Mouse (Mus musculus): Measurements from ENCODE around the gene Shkbp1. TPM values are rescaled to one million over a fixed set of nuclear protein-coding genes. Genes with fewer than 3 reads are reported as not detected.
A peak's percentile ranks its signal among the peaks of the same experiment; 100 is the strongest.

Shkbp1 gene
- total RNA-seq, 1 experiment from 2014 or later: 39.9 TPM

DNA sequence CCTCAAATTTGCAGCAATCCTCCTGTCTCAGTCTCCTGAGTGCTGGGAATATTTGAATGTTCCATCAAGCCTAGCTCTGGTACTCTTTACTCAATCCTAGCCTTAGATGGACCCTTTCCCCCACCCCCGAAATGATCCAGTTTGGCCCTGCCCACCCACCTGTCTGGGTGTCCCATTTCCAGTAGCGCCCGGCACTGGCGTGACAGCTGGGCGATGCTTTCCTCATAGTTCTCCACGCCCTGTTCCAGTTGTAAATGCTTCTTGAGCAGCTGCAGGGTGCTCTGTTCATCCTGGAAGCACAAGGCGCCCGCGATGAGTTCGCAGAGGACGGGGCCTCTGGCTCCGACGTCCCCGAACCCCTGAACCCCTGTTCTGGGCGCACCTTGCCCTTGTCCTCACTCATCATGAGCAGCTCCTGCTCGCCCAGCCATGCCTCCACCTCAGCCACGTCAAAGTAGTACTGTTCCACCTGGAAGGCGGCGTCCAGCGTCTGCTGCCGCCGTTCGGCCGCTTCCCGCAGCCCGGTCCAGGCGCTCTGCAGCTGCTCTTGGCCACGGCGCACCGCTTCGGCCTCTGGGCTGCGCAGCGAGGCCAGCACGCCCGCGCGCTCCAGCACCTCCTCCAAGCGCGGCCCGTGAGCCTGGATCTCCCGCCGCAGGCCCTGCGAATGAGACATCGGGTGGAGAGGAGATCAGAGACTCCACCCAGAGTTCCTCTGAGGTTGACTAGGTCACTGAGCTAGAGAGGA is 16.1 kb upstream of the Shkbp1 start:
- no peak for ATAC-seq (replicated peaks; ENCODE audit: insufficient number of reproducible peaks, low FRiP score, low TSS enrichment, poor library complexity, severe bottlenecking)

- ATAC-seq (replicated peaks; ENCODE audit: insufficient number of reproducible peaks, low FRiP score, low TSS enrichment, poor library complexity, severe bottlenecking): no peak
Measured at GRCm38 (mm10) chr7:27369111-27369510, 13.3 kb upstream of the Shkbp1 start.

DNA sequence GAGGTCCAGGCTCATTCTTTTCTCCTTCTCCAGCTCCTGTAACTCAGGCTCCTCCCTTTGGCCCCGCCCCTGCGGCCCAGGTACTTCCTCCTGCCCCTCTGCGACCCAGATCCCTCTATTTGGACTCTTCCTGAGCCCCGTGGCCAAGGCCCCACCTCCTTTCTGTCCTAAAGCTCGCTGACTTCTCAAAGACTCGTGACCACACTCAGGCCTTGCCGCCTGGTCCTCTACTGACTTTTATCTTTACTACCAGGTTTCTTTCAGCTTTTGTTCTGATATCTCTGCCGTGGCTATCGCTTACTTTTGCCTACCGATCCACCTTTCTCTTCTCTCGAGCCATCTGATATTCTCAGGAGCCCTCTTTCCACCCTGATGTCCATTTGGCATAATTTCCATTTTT is 12.2 kb upstream of the Shkbp1 start:
- no peak for ATAC-seq (replicated peaks; ENCODE audit: insufficient number of reproducible peaks, low FRiP score, low TSS enrichment, poor library complexity, severe bottlenecking)

- no peak for ATAC-seq (replicated peaks; ENCODE audit: insufficient number of reproducible peaks, low FRiP score, low TSS enrichment, poor library complexity, severe bottlenecking)
Measured at GRCm38 (mm10) chr7:27366082-27366844, 10.4 kb upstream of the Shkbp1 start.

- no peak for ATAC-seq (replicated peaks; ENCODE audit: insufficient number of reproducible peaks, low FRiP score, low TSS enrichment, poor library complexity, severe bottlenecking)
Measured at GRCm38 (mm10) chr7:27364379-27364778, 8.6 kb upstream of the Shkbp1 start.

DNA sequence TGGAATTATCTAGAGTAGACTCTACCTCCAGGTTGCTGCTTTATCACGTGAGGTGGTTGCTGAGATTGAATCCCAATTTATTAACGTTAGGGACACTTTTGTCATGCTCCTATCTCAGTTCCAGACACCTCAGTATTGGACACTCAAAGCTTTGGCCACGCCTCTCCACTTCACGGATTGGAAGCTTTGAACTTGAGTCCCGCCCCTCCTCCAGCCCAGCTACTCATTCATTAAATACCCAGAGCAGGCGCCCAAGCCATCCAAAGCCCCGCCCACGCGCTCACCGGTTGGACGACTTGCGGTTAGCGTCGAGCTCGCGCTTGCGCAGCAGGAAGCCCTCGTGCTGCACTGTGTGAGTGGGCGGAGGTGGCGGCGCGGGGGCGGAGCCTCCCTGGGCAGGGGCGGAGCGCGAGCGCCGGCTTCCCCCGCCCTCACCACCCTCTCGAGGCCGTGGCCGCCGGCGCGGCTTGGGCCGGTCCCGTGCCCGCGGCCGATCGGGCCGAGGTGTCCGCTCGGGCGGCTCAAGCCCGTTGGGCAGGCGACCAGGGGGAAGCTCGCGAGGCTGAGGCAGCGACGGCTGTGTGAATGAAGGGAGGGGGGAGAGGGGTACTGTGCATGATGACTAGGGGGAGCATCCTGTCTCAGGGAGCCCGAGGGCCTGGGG is 5.6 kb upstream of the Shkbp1 start:
- ATAC-seq (replicated peaks; ENCODE audit: insufficient number of reproducible peaks, low FRiP score, low TSS enrichment, poor library complexity, severe bottlenecking): peak; percentile 88

- ATAC-seq (replicated peaks; ENCODE audit: insufficient number of reproducible peaks, low FRiP score, low TSS enrichment, poor library complexity, severe bottlenecking): no peak
Measured at GRCm38 (mm10) chr7:27360749-27361148, 4.9 kb upstream of the Shkbp1 start.

GRCm38 (mm10) chr7:27359706-27360358 is 4.0 kb upstream of the Shkbp1 start:
- no peak for ATAC-seq (replicated peaks; ENCODE audit: insufficient number of reproducible peaks, low FRiP score, low TSS enrichment, poor library complexity, severe bottlenecking)

- ATAC-seq (replicated peaks; ENCODE audit: insufficient number of reproducible peaks, low FRiP score, low TSS enrichment, poor library complexity, severe bottlenecking): no peak
Measured at GRCm38 (mm10) chr7:27359162-27359561, 3.3 kb upstream of the Shkbp1 start.

GRCm38 (mm10) chr7:27357595-27357978 is 1.8 kb upstream of the Shkbp1 start:
- peak; percentile 23 for ATAC-seq (replicated peaks; ENCODE audit: insufficient number of reproducible peaks, low FRiP score, low TSS enrichment, poor library complexity, severe bottlenecking)

DNA sequence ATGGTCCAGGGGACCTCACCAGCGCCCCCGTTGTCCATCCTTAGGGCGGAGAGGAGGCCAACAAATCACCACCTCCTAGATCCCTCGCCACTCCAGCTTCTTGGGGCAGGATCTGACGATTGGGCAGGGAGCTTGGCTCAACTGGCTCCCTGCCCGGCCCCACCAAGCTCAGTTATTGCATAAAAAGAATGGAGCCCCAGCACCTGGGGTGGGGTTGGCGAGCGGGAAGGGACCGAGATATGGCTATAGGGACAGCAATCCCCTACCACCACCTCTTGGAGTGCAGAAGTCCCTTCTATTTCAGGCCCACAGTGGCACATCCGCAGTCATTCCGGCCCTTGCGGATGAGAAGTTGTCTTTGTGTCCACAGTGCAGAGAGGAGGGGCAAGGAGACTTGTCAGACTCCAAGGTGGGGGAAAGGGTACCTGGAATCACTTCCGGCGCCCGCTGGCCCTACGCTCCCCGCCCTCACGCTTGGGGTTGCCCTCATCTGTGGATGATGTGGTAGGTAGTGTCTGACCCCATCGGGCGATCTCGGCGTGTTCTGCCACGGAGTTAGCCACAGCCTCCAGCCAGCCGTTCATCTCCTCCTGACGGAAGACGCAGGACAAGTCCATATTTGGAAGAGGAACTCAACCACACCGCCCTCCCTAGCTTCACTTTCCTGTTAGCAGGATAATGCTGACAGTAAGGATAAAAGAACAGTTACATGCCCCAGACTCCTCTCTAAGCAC is 1.2 kb upstream of the Shkbp1 start, which contains the start of gene Gm20479:
Gene Gm20479, minus strand, starts transcription at position 559 of the 734 bp plus-strand sequence.
- 0 out of 2 replicates have a peak, but pooled peaks have one; percentile 7 for ATAC-seq (replicated peaks; ENCODE audit: insufficient number of reproducible peaks, low FRiP score, low TSS enrichment, poor library complexity, severe bottlenecking)

DNA sequence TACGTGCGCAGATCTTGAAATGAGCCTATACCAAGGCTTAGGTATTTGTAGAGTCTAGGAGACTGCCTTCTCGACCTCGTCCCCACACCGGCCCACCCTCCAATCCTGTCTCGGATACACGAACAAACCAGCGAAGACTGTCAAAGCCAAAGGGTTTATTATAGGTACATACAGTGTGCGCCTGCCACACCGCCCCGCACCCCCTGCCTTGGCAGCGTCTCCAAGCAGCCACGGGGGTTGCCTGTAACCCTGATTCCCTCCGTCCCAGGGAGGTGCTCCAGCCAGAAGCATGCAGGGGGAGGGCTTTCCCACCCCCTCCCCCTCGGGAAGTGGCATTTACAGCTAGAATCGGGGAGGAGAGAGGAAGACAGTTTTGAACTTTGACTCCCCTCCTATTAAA is 429 bp upstream of the Shkbp1 start:
- ATAC-seq (replicated peaks; ENCODE audit: insufficient number of reproducible peaks, low FRiP score, low TSS enrichment, poor library complexity, severe bottlenecking): peak; percentile 32

DNA sequence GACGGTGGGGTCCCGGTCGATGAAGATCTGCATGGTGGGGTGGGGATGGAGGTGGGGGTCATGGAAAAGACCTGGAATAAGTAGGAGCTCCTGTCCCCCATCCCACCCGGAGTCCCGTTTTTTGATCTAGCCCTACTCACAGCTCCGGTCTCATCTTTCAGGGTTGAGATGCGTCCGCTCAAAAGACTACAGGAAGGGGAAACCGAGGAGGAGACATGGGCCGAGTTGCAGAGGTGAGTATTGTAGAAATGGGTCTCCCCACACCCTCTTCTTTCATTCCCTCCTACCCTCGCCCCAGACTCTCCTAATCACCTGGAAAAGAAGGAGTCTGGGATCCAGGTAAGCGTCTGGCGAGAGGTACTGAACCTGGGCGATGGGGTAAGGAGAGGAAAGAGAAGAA is 558 bp downstream of the Shkbp1 start:
- no peak for ATAC-seq (replicated peaks; ENCODE audit: insufficient number of reproducible peaks, low FRiP score, low TSS enrichment, poor library complexity, severe bottlenecking)

GRCm38 (mm10) chr7:27354783-27355182 is 1.0 kb downstream of the Shkbp1 start:
- ATAC-seq (replicated peaks; ENCODE audit: insufficient number of reproducible peaks, low FRiP score, low TSS enrichment, poor library complexity, severe bottlenecking): no peak

- no peak for ATAC-seq (replicated peaks; ENCODE audit: insufficient number of reproducible peaks, low FRiP score, low TSS enrichment, poor library complexity, severe bottlenecking)
Measured at GRCm38 (mm10) chr7:27354144-27354543, 1.7 kb downstream of the Shkbp1 start.

DNA sequence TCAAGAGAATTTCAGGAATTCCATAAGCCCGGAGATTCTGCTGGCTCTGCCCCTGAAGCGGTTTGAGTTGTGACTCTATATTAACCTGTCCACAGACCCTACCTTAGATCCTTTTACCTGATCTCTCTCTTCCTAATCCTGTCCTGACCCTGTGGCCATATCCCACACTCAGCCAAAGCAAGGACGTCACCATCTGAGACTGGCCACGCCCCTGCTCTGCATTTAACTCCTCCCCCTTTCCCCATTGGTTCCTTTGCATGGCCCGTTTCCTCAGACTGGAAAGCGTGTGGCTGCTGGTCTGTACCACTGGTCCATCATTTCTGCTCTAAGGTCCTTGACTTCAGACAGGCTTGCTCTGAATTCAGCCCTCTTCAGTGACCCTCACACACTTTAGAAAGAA is 10.4 kb downstream of the Shkbp1 start:
- no peak for ATAC-seq (replicated peaks; ENCODE audit: insufficient number of reproducible peaks, low FRiP score, low TSS enrichment, poor library complexity, severe bottlenecking)

DNA sequence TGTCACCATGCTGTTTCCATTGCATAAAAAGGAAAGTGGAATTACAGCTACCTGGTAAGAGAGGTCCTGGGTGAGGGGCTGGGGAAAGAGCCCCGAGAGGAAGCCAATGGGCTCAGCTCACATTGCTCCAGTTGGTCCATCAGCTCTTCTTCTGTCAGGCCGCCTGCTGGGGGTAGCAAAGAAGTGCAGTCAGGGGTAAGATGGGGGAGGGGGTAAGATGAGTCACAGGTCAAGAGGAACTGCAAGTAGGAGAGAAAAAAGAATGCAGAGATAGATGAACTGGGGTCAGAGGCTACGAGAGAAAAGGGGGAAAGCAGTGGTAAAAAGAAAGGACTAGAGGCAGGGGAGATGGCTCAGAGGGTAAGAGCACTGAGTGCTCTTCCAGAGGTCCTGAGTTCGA is 13.2 kb downstream of the Shkbp1 start:
- no peak for ATAC-seq (replicated peaks; ENCODE audit: insufficient number of reproducible peaks, low FRiP score, low TSS enrichment, poor library complexity, severe bottlenecking)

DNA sequence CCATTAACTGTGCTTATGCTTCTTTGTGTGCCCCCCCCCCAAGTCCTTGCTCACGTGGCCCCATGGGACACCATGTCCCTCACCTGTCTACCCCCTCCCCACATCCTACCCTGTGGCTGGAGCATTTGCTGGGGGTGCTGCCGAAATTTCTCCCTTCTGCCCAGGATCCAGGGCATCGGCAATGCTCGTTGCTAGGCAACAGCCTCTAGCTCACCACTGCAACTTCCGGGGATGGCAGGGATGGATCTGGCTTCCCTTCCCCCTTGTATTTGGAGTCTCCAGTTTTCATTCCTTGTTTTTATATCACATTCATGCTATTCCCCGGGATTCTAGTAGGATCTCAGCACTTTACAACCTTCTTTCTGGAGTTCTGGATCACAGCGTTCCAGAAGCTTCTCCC is 16.3 kb downstream of the Shkbp1 start:
- no peak for ATAC-seq (replicated peaks; ENCODE audit: insufficient number of reproducible peaks, low FRiP score, low TSS enrichment, poor library complexity, severe bottlenecking)
